Mouse (Mus musculus): Measurements from ENCODE around the gene Rpl38. TPM values are rescaled to one million over a fixed set of nuclear protein-coding genes. Genes with fewer than 3 reads are reported as not detected.

The Rpl38 gene
- total RNA-seq, 2 experiments from 2014 or later = 1,092 to 1,268 TPM

- DNase-seq (ENCODE audit: low spot score in 2 of 2) = no peak
Measured at GRCm38 (mm10) chr11:114699511-114699910, 31.2 kb downstream of the Rpl38 start.

GRCm38 (mm10) chr11:114702311-114702995, 34.1 kb downstream of the Rpl38 start:
- no peak for DNase-seq (ENCODE audit: low spot score in 2 of 2)

GRCm38 (mm10) chr11:114702996-114703361, 34.7 kb downstream of the Rpl38 start:
- no peak for DNase-seq (ENCODE audit: low spot score in 2 of 2)

GRCm38 (mm10) chr11:114704071-114704913, 36.0 kb downstream of the Rpl38 start:
- DNase-seq (ENCODE audit: low spot score in 2 of 2) = no peak

GRCm38 (mm10) chr11:114706358-114706757, 38.0 kb downstream of the Rpl38 start:
- no peak for DNase-seq (ENCODE audit: low spot score in 2 of 2)

- DNase-seq (ENCODE audit: low spot score in 2 of 2) = no peak
Measured at GRCm38 (mm10) chr11:114711393-114711792, 43.1 kb downstream of the Rpl38 start.

GRCm38 (mm10) chr11:114711861-114712260, 43.5 kb downstream of the Rpl38 start:
- peak in 1 of 2 experiments; percentile 43 for DNase-seq (ENCODE audit: low spot score in 2 of 2)

GRCm38 (mm10) chr11:114714526-114714925, 46.2 kb downstream of the Rpl38 start:
- DNase-seq (ENCODE audit: low spot score in 2 of 2) = no peak

- no peak for DNase-seq (ENCODE audit: low spot score in 2 of 2)
Measured at GRCm38 (mm10) chr11:114715531-114715930, 47.2 kb downstream of the Rpl38 start.

GRCm38 (mm10) chr11:114720535-114720934, 52.2 kb downstream of the Rpl38 start:
- DNase-seq (ENCODE audit: low spot score in 2 of 2) = no peak

Other genes starting within 250 kb of the Rpl38 start
- 10 to 100 TPM; 46.0 to 94.2 TPM for gene Ttyh2, start 6.9 kb downstream of the Rpl38 start, total RNA-seq (2021)
- under 1 TPM; 0.19 to 0.50 TPM for gene Dnaic2, start 58.9 kb downstream of the Rpl38 start, total RNA-seq (2021)
- gene Kif19a, start 96.9 kb downstream of the Rpl38 start, total RNA-seq (2021) = under 1 TPM; 0.66 to 0.93 TPM
- gene Btbd17, start 127.4 kb downstream of the Rpl38 start, total RNA-seq (2021) = not detected
- gene Gpr142, start 130.4 kb downstream of the Rpl38 start, total RNA-seq (2021) = not detected
- 1 to 10 TPM; 2.5 to 4.6 TPM for gene Gprc5c, start 182.6 kb downstream of the Rpl38 start, total RNA-seq (2021)
- 1 to 10 TPM; 1.3 to 3.3 TPM for gene Cd300a, start 221.5 kb downstream of the Rpl38 start, total RNA-seq (2021)

Data from adrenal gland, adult 18-20 months (tissue).